Mouse (Mus musculus): ENCODE data around the gene Hnf4a.

GRCm38 (mm10) chr2:163481539-163482029 is 25.0 kb upstream of the Hnf4a start:
- TF ChIP-seq CTCF (IDR thresholded peaks at IDR 0.05; ENCODE audit: low read depth) (peak; percentile 40), EP300 (IDR thresholded peaks at IDR 0.05; ENCODE audit: low read depth) (no peak)
